Mouse (Mus musculus) midbrain, embryonic 16.5 days (tissue): ENCODE data around the gene Srsf2. TPM values are rescaled to one million over a fixed set of nuclear protein-coding genes. Genes with fewer than 3 reads are reported as not detected.

Source experiments
- ATAC-seq: fragments of 200-750 bp; cut with Nextera tagmentation; 2 replicates; pipeline ENCODE4 v1.8.0; 2017; ENCODE audit warnings: moderate TSS enrichment
- H3K27ac ChIP-seq: fragments of 300-500 bp; sonication (generic); 2 replicates; pipeline ENCODE4 v1.5.1; 2014; ENCODE audit warnings: mild to moderate bottlenecking, low read length, mixed read lengths
- H3K27me3 ChIP-seq: fragments of 300-500 bp; sonication (generic); 2 replicates; pipeline ENCODE4 v1.6.1; 2014; ENCODE audit warnings: low read depth, low read length, mixed read lengths; ENCODE audit not compliant: control insufficient read depth, insufficient read depth
- H3K36me3 ChIP-seq: fragments of 300-500 bp; sonication (generic); 2 replicates; pipeline ENCODE4 v1.6.1; 2014; ENCODE audit warnings: mild to moderate bottlenecking, low read length, moderate library complexity, mixed read lengths; ENCODE audit not compliant: control insufficient read depth, insufficient read depth
- H3K4me1 ChIP-seq: fragments of 300-500 bp; sonication (generic); 2 replicates; pipeline ENCODE4 v1.6.1; 2014; ENCODE audit warnings: mild to moderate bottlenecking, low read length, mixed read lengths; ENCODE audit not compliant: control insufficient read depth, insufficient read depth
- H3K4me2 ChIP-seq: fragments of 300-500 bp; sonication (generic); 2 replicates; pipeline ENCODE4 v1.6.1; 2014; ENCODE audit warnings: mild to moderate bottlenecking, low read length, mixed read lengths
- H3K4me3 ChIP-seq: fragments of 300-500 bp; sonication (generic); 2 replicates; pipeline ENCODE4 v1.5.1; 2014; ENCODE audit warnings: low read depth, mild to moderate bottlenecking, low read length, moderate library complexity, mixed read lengths
- H3K9ac ChIP-seq: fragments of 300-500 bp; sonication (generic); 2 replicates; pipeline ENCODE4 v1.6.1; 2014; ENCODE audit warnings: low read depth, low read length, mixed read lengths
- H3K9me3 ChIP-seq: fragments of 300-500 bp; sonication (generic); replicated peaks from 2 replicates; pipeline ENCODE4 v1.6.1; 2014; ENCODE audit warnings: mild to moderate bottlenecking, low read length, mixed read lengths; ENCODE audit not compliant: control insufficient read depth, poor library complexity, severe bottlenecking
- whole genome bisulfite sequencing: fragments of 180-500 bp; shearing (Covaris S2); extraction: QIAGEN DNeasy Blood & Tissue Kit; methylation state at CpG from one replicate; pipeline ENCODE4 v1.1.7; 2014; 5-methylcytosine and 5-hydroxymethylcytosine counted together
- polyA plus RNA-seq: library from polyadenylated mRNA; unstranded; fragments of >200 nt; fragmentation: Nextera tagmentation; extraction: Ambion mirVana; gene quantifications from 2 replicates; pipeline ENCODE4 v1.2.1, GENCODE M21; 2015

Srsf2 gene
- polyA plus RNA-seq, 1 experiment from 2014 or later = 549 TPM

DNA sequence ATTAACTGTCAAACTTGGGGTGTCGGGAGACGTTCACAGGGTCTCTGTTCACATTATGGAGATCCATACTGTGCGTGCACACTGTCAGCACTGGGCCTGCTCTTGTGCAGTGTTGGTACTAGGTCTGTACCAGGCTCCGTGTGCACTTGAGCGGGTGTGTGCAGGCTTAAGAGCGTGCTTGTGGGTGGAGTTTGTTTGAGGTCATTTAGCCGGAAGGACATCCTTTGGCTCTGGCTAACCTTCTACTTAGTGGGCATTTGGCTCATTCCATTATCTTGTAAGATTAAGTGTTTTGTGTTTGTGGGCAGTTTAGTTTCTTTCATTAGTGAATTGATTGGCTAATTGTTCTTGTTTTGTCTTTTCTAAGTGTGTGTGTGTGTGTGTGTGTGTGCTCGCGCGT lies 29.6 kb upstream of the Srsf2 start:
- peaks cover 8% of the 10 kb centered on the region; the same call in 1 of the 2 replicates for H3K4me1 ChIP-seq
- H3K9ac ChIP-seq = no peak overlapping the region
- no peaks in the 10 kb centered on the region for H3K36me3 ChIP-seq
- H3K27ac ChIP-seq = no peak overlapping the region
- H3K9me3 ChIP-seq = no peaks in the 10 kb centered on the region
- no peak for ATAC-seq
- H3K4me2 ChIP-seq = no peak overlapping the region
- H3K27me3 ChIP-seq = no peaks in the 10 kb centered on the region
- WGBS = 81% methylated on average over 10 of the region's 10 CpGs
- no peak overlapping the region for H3K4me3 ChIP-seq

DNA sequence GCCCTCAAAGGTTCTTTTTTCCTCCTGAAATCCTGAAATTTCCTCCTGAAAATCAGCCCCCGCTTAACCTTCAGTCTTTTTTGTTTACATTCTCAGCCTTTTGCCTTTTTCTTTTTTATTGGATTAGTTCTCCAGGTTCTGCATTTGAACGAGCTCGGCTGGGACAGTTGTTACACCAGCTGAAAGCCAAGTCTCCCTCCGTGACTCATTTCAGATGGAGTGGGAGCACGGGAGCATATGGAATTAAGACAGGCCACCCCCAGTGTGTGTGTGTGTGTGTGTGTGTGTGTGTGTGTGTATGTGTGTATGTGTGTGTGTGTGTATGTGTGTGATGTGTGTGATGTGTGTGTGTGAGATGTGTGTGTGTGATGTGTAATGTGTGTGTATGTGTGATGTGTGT lies 28.5 kb upstream of the Srsf2 start:
- peaks cover 8% of the 10 kb centered on the region; the same call in 1 of the 2 replicates for H3K4me1 ChIP-seq
- WGBS = 51% methylated on average over 5 of the region's 5 CpGs
- H3K4me3 ChIP-seq = no peak overlapping the region
- no peaks in the 10 kb centered on the region for H3K9me3 ChIP-seq
- no peak for ATAC-seq
- H3K4me2 ChIP-seq = no peak overlapping the region
- no peak overlapping the region for H3K27ac ChIP-seq
- H3K27me3 ChIP-seq = no peaks in the 10 kb centered on the region
- H3K9ac ChIP-seq = no peak overlapping the region
- H3K36me3 ChIP-seq = no peaks in the 10 kb centered on the region

DNA sequence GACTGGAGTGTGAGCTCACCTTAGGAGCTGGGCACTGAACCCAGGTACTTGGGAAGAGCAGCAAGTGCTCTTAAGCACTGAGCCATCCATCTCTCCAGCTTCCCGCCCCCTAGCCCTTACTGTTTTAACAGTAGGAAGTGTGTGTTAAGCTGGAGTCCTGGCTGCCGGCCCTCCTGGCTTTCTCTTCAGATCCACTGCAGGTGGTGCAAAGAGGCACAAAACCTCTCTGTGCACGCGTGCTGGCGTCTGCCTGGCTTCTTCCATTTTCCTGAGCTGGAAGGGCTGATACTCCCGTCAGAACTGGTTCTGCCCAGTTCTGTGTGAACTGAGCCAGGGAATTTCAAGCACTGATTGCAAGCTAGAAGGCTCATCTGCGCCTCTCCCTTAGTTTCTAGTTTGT lies 27.9 kb upstream of the Srsf2 start:
- Histone ChIP-seq H3K4me1 (peaks cover 5% of the 10 kb centered on the region; the same call in 1 of the 2 replicates), H3K9ac (no peak overlapping the region), H3K4me2 (no peak overlapping the region), H3K4me3 (no peak overlapping the region), H3K9me3 (no peaks in the 10 kb centered on the region), H3K36me3 (no peaks in the 10 kb centered on the region), H3K27ac (no peak overlapping the region), H3K27me3 (no peaks in the 10 kb centered on the region)
- ATAC-seq = no peak
- whole genome bisulfite sequencing = 60% methylated on average over 7 of the region's 7 CpGs

DNA sequence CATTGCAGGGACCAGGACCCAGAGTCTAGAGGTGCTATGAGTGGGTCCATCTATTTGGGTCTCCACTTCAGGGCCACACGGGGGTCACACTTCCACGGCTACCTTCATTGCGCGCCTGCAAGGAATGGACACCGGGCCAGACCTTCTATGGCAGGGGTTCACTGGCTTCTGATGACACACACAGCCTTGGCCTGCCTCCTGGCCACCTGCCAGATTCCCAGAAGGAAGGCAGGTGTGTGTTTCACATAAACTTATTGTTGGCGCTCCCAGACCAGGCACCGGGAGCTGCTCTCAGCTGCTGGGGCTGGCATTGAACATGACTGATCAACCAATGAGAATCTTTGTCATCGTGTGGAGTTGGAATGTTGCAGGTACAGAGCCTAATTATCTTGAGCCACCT lies 25.6 kb upstream of the Srsf2 start:
- no peak for ATAC-seq
- H3K4me3 ChIP-seq = no peak overlapping the region
- H3K9me3 ChIP-seq = no peaks in the 10 kb centered on the region
- H3K27ac ChIP-seq = no peak overlapping the region
- no peak overlapping the region for H3K9ac ChIP-seq
- H3K4me2 ChIP-seq = no peak overlapping the region
- peaks cover 7% of the 10 kb centered on the region for H3K36me3 ChIP-seq
- H3K27me3 ChIP-seq = no peaks in the 10 kb centered on the region
- H3K4me1 ChIP-seq = no peaks in the 10 kb centered on the region; the same call in 1 of the 2 replicates
- WGBS = 93% methylated on average over 8 of the region's 8 CpGs

DNA sequence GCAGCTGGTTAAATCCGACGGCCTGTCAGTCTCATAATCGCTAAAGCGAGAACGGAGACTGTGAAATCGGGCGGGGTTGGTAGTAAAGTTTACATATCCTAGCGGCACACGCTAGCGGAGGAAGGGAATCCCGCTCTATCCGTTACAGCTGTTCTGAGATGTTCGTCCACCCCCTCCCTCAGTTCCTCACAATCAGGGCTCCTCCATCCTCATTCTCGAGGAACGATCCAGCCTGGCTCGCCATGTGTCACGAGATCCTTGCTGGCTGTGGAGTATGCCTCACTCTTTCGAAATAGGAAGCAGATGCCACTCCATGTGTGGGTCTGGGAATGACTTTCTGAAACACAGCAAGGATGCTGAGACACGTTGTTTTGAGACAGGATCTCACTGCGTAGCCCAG lies 21.1 kb upstream of the Srsf2 start:
- ATAC-seq = no peak
- 92% methylated on average over 20 of the region's 20 CpGs for WGBS

DNA sequence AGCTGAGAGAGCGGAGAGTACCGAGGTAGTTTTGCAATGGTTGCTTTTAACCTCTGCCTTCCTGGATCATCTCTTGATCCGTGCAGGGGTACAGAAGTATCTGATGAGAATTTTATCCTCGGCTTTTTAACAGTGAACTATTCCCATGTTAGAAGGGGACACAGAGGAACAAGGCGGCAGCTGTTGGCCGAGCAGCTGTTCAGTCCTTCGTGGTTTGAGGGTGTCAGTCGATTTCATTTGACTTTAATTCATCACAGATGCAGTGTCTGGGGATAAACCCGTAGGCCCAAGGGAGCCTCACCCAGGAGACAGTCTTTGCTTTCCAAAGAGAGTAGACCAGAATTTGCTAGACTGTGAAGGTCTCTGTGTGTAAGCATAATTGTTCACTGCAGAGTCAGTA lies 18.6 kb upstream of the Srsf2 start:
- no peak for ATAC-seq
- no peak overlapping the region for H3K9ac ChIP-seq
- no peak overlapping the region for H3K27ac ChIP-seq
- 94% methylated on average over 9 of the region's 9 CpGs for WGBS
- no peak overlapping the region for H3K4me3 ChIP-seq
- H3K36me3 ChIP-seq = peaks cover 31% of the 10 kb centered on the region
- H3K4me1 ChIP-seq = no peaks in the 10 kb centered on the region
- H3K27me3 ChIP-seq = no peaks in the 10 kb centered on the region
- H3K4me2 ChIP-seq = no peak overlapping the region
- H3K9me3 ChIP-seq = no peaks in the 10 kb centered on the region

More for the DNA sequence above, 21.1 kb upstream of the Srsf2 start:
- Histone ChIP-seq H3K9ac (no peak overlapping the region), H3K27me3 (no peaks in the 10 kb centered on the region), H3K4me1 (no peaks in the 10 kb centered on the region), H3K4me2 (no peak overlapping the region), H3K36me3 (peaks cover 25% of the 10 kb centered on the region), H3K9me3 (no peaks in the 10 kb centered on the region), H3K4me3 (no peak overlapping the region), H3K27ac (no peak overlapping the region)

DNA sequence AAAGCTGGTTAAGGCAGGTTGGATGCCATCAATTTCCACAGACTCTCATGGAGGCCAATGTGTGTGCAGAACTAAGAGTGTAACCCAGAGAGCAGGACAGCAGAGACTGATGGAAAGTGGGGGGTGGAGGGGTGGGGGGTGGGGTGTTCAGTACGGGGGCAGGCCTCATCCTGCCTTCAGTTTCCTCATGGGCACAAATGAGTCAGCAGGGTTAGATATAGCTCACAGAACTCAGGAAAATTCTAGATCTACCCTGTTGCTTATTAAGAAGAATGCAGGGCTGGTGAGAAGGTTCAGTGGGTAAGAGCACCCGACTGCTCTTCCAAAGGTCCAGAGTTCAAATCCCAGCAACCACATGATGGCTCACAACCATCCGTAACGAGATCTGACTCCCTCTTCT lies 16.7 kb upstream of the Srsf2 start:
- H3K27ac ChIP-seq = no peak overlapping the region
- H3K27me3 ChIP-seq = no peaks in the 10 kb centered on the region
- WGBS = 85% methylated on average over 4 of the region's 4 CpGs
- H3K9me3 ChIP-seq = no peaks in the 10 kb centered on the region
- no peak for ATAC-seq
- no peak overlapping the region for H3K9ac ChIP-seq
- H3K4me2 ChIP-seq = no peak overlapping the region
- no peaks in the 10 kb centered on the region for H3K4me1 ChIP-seq
- H3K4me3 ChIP-seq = no peak overlapping the region
- H3K36me3 ChIP-seq = peaks cover 40% of the 10 kb centered on the region

DNA sequence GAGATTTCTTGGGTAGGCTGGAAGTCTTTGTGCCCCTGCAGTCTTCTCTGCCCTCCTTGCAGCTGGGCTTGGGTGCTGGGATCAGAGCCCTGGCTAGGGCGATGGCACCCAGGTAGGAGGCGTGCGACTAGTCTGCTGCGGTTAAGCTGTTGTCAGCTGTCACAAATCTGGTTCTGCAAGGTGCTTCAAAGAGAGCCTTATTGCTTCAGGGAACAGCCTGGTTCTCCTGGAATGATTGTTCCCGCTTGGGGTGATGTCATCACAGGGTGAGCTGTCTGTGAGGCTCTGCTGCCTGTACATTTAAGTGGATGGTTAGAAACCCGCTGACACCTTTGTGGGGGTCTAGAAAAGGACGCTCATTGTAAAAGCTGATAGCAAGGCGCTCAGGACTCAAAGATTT lies 16.3 kb upstream of the Srsf2 start:
- no peaks in the 10 kb centered on the region for H3K27me3 ChIP-seq
- no peak overlapping the region for H3K4me3 ChIP-seq
- no peak overlapping the region for H3K9ac ChIP-seq
- WGBS = 90% methylated on average over 8 of the region's 8 CpGs
- no peak overlapping the region for H3K4me2 ChIP-seq
- H3K36me3 ChIP-seq = peaks cover 42% of the 10 kb centered on the region
- no peaks in the 10 kb centered on the region for H3K4me1 ChIP-seq
- ATAC-seq = no peak
- no peak overlapping the region for H3K27ac ChIP-seq
- no peaks in the 10 kb centered on the region for H3K9me3 ChIP-seq

DNA sequence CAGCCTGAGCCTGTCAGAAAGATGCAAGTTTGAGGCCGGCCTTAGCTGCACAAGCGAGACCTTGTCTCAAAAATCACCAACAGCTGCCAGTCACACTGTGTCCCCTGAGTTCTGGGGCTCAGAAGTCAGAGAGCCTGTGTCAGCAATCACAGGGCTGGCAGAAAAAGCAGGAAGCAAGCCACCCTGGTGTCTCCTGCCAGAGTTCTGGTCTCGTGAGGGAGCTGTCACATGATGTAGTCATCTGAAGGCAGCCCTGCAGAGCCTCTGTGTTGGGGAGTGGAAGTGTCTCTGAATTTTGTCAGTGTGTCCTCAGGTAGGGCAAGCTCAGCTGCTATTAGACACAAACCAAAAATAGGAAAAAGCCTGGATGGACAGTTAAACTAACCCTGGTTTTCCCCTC lies 15.2 kb upstream of the Srsf2 start:
- no peak overlapping the region for H3K9ac ChIP-seq
- peaks cover 39% of the 10 kb centered on the region for H3K36me3 ChIP-seq
- no peaks in the 10 kb centered on the region for H3K9me3 ChIP-seq
- no peak overlapping the region for H3K4me2 ChIP-seq
- no peak overlapping the region for H3K4me3 ChIP-seq
- no peaks in the 10 kb centered on the region for H3K27me3 ChIP-seq
- H3K4me1 ChIP-seq = no peaks in the 10 kb centered on the region
- no peak for ATAC-seq
- H3K27ac ChIP-seq = no peak overlapping the region
- WGBS = 83% methylated on average over 3 of the region's 3 CpGs
